Mouse (Mus musculus) gastrocnemius, adult 8-10 months (tissue): ENCODE data around the gene Gab1. TPM values are rescaled to one million over a fixed set of nuclear protein-coding genes. Genes with fewer than 3 reads are reported as not detected.

Experiments used
- DNase-seq, 2 experiments: peaks; one replicate each; pipeline ENCODE4 v3.0.0; 2022; ENCODE audit warnings: low spot score in 2 of 2
- total RNA-seq, 4 experiments: library from RNA; stranded (reverse); gene quantifications; 2 replicates each; pipeline ENCODE4 v1.2.4; 2022

Gene Gab1
- total RNA-seq, 4 experiments from 2014 or later, result 9.0 to 12.8 (median 11.5) TPM

GRCm38 (mm10) chr8:80873723-80874427, 6.4 kb downstream of the Gab1 start:
- DNase-seq, result no peak

DNA sequence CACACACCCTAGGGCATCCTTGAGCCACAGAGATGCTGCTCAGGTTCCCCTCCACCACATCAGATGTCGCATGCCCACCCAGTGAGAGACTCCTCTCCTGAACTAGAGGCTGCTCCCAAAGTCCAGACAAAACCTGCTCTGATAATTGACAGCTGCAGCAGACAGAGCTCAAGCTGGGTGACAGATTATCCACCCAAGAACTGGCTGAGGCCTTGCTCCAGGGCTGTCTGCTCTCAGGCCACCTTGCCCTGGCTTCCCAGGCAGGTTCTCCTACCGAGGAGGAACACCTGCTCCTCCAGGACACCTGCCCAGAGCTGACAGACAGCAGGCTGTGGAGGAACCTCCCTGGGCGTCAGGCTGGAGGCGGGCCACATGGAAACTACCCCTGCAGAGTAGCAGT, 7.6 kb downstream of the Gab1 start:
- DNase-seq, result no peak

- DNase-seq, result no peak
Observed at GRCm38 (mm10) chr8:80871400-80871799, 8.9 kb downstream of the Gab1 start.

- no peak for DNase-seq
Observed at GRCm38 (mm10) chr8:80870535-80871204, 9.6 kb downstream of the Gab1 start.

DNA sequence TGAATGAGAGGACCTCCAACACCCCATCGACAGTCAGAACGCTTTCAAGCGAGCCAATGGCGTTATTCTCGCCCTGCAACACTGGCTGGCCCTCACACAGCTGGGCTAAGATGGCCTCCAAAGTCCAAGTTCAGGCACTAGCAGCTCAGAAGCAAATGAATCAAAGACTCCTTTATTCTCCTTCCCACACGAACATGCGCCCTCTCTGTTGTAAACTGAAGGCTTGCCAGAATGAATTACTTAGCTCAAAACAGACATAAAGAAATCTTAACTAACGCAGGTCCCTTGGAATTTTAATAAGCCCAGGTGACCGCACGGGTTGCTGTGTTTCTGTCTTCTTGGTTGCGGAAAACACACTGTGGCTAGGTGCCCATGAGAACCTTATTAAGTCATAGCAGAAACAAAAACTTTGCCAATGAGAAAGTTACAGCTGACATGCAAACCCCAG, 10.4 kb downstream of the Gab1 start:
- no peak for DNase-seq

- DNase-seq, result no peak
Observed at GRCm38 (mm10) chr8:80868801-80869323, 11.5 kb downstream of the Gab1 start.

- DNase-seq, result no peak
Observed at GRCm38 (mm10) chr8:80868006-80868702, 12.2 kb downstream of the Gab1 start.

DNA sequence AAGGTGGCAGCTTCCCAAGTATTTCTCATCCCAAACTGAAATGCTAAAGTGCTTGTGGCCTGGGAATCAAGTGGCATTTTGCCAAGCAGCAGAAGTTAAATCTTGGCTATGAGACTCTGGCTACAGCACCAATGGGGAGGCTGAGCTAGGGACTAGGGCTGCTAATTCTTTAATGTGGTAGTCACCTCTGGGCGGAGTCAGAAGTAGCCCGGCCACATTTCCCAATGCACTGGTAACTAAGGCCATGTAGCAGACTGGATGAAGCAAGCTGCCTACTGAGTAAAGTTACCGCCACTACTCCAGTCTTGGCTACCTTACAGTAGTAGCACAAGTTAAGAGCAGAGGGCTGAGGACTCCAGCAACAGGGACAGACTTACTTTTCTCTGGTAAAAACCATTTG, 12.7 kb downstream of the Gab1 start:
- DNase-seq, result no peak

GRCm38 (mm10) chr8:80865181-80865784, 15.0 kb downstream of the Gab1 start:
- peak in 1 of 2 experiments; percentile 25 for DNase-seq

GRCm38 (mm10) chr8:80863393-80863792, 16.9 kb downstream of the Gab1 start:
- DNase-seq, result no peak

DNA sequence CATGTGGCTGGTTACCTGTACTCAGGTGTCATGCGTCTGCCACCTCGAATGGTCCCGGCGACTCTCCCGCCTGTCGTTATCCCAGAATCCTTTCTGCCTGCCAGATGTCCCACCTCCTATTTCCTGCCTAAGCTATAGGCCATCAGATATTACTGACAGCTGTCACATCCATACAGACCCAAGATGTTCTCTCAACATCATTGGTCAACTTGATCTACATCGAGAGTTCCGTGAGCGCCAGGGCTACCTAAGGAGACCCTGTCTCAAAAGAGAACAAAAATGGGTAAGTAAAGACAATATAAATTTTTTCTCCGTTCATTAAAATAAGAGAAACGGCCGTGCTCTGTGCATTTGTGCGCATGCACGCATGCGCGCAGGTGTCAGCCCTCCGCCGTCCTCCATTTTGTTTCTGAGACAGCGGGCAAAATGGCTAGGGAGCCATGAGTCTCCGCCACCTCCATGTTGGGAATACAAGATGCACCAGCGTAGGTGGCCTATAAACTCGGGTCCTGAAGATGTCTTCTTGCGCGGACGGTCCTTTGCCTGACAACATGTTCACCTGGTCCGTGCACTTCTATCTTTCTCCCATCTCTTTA, 21.0 kb downstream of the Gab1 start:
- DNase-seq, result no peak

DNA sequence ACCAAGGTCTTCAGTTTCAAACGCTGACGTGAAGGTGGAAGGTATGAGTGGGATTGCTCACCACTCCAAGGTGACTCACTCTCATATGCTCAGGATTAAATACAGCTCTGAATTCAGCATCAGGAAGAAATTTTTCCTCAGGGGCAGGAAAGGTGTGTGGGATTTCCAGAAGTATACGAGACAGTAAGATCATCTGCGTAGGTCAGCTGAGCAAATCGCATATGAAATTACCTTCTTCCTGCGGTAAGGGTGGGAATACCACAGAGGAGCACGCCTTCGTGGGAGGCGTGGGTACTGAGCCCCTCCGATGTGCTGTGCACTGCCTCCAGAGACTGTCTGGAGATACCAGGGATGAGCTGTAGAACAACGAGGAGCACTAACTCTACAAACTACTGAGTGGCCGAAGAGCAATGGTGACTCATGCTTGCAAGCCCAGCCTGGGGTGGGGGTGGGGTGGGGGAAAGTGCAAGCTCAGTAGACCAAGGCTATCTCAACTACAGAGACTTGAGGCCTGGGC, 22.4 kb downstream of the Gab1 start:
- DNase-seq, result no peak

- no peak for DNase-seq
Observed at GRCm38 (mm10) chr8:80857128-80857527, 23.2 kb downstream of the Gab1 start.

DNA sequence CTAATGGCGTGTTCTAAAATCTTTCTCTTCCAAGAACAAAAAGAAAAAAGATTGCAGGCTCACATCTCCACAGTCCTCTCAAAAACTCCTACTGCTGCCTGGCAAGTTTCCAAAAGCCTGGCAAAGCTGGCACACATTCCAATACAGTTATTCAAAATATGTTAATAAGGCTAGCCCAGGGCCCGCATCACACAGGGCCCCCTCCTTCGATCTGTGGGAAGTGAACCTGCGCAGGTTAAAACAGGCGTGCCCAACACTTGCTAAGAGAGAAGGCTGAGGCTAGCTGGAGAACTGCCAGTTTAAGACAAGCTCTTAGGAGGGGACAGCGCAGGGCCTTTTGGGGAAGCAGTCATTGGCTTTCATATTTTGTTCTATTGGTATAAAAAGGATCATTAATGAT, 23.7 kb downstream of the Gab1 start:
- DNase-seq, result no peak

- DNase-seq, result no peak
Observed at GRCm38 (mm10) chr8:80853622-80854021, 26.7 kb downstream of the Gab1 start.

- no peak for DNase-seq
Observed at GRCm38 (mm10) chr8:80853208-80853607, 27.1 kb downstream of the Gab1 start.

- DNase-seq, result no peak
Observed at GRCm38 (mm10) chr8:80852412-80853165, 27.7 kb downstream of the Gab1 start.

DNA sequence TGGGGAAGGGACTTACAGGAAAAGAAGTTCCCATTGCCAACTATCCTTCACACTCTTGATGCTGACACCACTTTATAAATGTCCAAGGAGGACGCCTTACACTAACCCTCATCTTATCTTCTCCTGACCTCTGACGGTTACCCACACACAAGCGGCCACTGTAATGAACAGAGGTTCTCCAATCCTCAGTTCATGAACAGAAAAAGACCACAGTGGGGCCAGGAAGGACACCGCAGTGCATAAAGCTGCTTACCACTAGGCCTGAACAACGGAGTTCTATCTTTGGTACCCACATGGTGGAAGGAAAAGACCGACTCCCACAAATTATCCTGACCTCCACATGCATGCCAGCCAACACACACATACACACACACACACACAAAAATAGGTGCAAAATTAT, 28.7 kb downstream of the Gab1 start:
- no peak for DNase-seq

GRCm38 (mm10) chr8:80850013-80850412, 30.3 kb downstream of the Gab1 start:
- DNase-seq, result no peak

DNA sequence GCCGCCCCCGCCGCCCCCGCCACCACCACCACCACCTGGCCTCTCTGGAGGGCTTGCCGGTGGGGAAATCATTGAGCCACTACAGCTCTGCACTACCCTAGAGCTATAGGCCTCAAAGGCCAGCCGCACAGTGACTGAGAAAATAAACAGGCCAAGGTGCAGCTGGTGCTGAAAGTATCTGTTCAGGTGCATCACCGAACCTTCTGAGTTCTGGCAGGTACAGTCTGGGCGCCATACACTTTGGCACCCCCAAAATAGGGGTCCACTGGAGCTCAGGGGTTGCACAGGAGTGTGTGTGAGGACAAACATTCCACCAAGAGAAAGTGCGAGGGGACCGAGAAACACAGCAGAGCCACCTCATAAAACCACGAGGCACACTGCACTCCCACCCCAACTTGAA, 31.7 kb downstream of the Gab1 start:
- no peak for DNase-seq
